Mouse (Mus musculus): ENCODE results near the gene Ephb2. TPM values are rescaled to one million over a fixed set of nuclear protein-coding genes. Genes with fewer than 3 reads are reported as not detected.

The Ephb2 gene
- polyA plus RNA-seq, 1 experiment from 2014 or later: 15.6 TPM

DNA sequence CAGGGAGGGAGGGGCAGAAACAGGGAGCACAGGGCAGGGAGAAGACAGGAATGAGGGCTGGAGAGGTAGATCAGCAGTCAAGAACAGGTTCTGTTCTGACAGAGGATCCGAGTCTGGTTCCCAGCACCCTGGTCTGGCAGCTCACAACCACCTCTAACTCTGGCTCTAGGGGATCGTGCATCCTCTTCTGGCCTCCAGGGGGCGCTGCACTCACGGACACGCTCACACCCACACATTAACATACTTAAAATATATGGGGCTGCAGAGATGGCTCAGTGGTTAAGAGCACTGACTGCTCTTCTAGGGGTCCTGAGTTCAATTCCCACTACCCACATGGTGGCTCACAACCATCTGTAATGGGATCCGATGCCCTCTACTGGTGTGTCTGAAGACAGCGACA, 24.2 kb upstream of the Ephb2 start:
- H3K27ac ChIP-seq (replicated peaks): peak overlapping the region; percentile 93
- no peak for DNase-seq (ENCODE audit: low spot score)
- no peaks in the 10 kb centered on the region for H3K9me3 ChIP-seq (replicated peaks)
- no peaks in the 10 kb centered on the region for H3K36me3 ChIP-seq
- no peak overlapping the region for H3K4me3 ChIP-seq
- H3K27me3 ChIP-seq (ENCODE audit: low read depth, poor library complexity, severe bottlenecking): peaks cover 10% of the 10 kb centered on the region; the same call in 1 of the 2 replicates
- peaks cover 90% of the 10 kb centered on the region for H3K4me1 ChIP-seq
- WGBS: 83% methylated on average over 7 of the region's 7 CpGs

- no peaks in the 10 kb centered on the region for H3K27me3 ChIP-seq (ENCODE audit: low read depth, poor library complexity, severe bottlenecking)
- WGBS: 34% methylated on average over 6 of the region's 6 CpGs
- no peak overlapping the region for H3K4me3 ChIP-seq
- H3K4me1 ChIP-seq: peaks cover 53% of the 10 kb centered on the region
- H3K36me3 ChIP-seq: no peaks in the 10 kb centered on the region
- peak overlapping the region; percentile 93 for H3K27ac ChIP-seq (replicated peaks)
- no peaks in the 10 kb centered on the region for H3K9me3 ChIP-seq (replicated peaks)
- peak; percentile 64 for DNase-seq (ENCODE audit: low spot score)
These were observed 19.3 kb upstream of the Ephb2 start for GRCm38 (mm10) chr4:136855081-136855480.

GRCm38 (mm10) chr4:136852989-136853388, 17.2 kb upstream of the Ephb2 start:
- Histone ChIP-seq H3K27ac (replicated peaks) (peak overlapping the region; percentile 39), H3K4me3 (no peak overlapping the region), H3K4me1 (peaks cover 49% of the 10 kb centered on the region), H3K27me3 (ENCODE audit: low read depth, poor library complexity, severe bottlenecking) (no peaks in the 10 kb centered on the region), H3K9me3 (replicated peaks) (no peaks in the 10 kb centered on the region), H3K36me3 (no peaks in the 10 kb centered on the region)
- WGBS: 90% methylated on average over 12 of the region's 12 CpGs
- no peak for DNase-seq (ENCODE audit: low spot score)

DNA sequence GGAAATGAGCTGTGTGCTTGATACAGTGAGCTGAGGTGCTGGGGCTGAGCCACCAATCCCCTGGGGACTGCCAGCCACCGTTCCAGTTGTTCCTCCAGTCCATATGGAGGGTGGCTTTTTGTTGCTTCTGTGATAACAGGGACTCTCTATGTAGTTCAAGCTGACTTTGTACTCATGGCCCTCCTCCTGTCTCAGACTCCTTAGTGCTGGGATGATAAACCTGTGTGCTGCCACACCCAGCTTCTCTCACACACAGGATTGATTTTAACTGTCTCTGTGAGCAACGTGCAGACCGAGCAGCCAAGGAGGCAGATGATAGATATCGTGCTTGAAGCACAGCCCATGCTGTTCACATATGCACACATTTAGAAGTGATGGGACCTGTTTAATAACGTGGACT, 16.3 kb upstream of the Ephb2 start:
- no peaks in the 10 kb centered on the region for H3K27me3 ChIP-seq (ENCODE audit: low read depth, poor library complexity, severe bottlenecking)
- no peak for DNase-seq (ENCODE audit: low spot score)
- WGBS: 78% methylated on average over 5 of the region's 5 CpGs

GRCm38 (mm10) chr4:136848565-136848964, 12.8 kb upstream of the Ephb2 start:
- no peak for DNase-seq (ENCODE audit: low spot score)
- Histone ChIP-seq H3K27me3 (ENCODE audit: low read depth, poor library complexity, severe bottlenecking) (peaks cover 11% of the 10 kb centered on the region; the same call in 1 of the 2 replicates), H3K27ac (replicated peaks) (peak overlapping the region; percentile 29), H3K9me3 (replicated peaks) (no peaks in the 10 kb centered on the region), H3K4me3 (no peak overlapping the region), H3K4me1 (peaks cover 36% of the 10 kb centered on the region), H3K36me3 (no peaks in the 10 kb centered on the region)
- WGBS: 79% methylated on average over 4 of the region's 4 CpGs

More for the DNA sequence above, 16.3 kb upstream of the Ephb2 start:
- Histone ChIP-seq H3K36me3 (no peaks in the 10 kb centered on the region), H3K27ac (replicated peaks) (peak overlapping the region; percentile 39; the same call in 1 of the 2 replicates), H3K4me1 (peaks cover 47% of the 10 kb centered on the region), H3K9me3 (replicated peaks) (no peaks in the 10 kb centered on the region), H3K4me3 (no peak overlapping the region)

GRCm38 (mm10) chr4:136847166-136847565, 11.4 kb upstream of the Ephb2 start:
- 87% methylated on average over 6 of the region's 6 CpGs for WGBS

GRCm38 (mm10) chr4:136842802-136843201, 7.0 kb upstream of the Ephb2 start:
- Histone ChIP-seq H3K27ac (replicated peaks) (peak overlapping the region; percentile 13; the same call in 1 of the 2 replicates), H3K27me3 (ENCODE audit: low read depth, poor library complexity, severe bottlenecking) (peaks cover 28% of the 10 kb centered on the region), H3K36me3 (no peaks in the 10 kb centered on the region), H3K9me3 (replicated peaks) (no peaks in the 10 kb centered on the region), H3K4me3 (no peak overlapping the region), H3K4me1 (peaks cover 55% of the 10 kb centered on the region)
- 89% methylated on average over 10 of the region's 10 CpGs for WGBS
- no peak for DNase-seq (ENCODE audit: low spot score)

More at GRCm38 (mm10) chr4:136847166-136847565, 11.4 kb upstream of the Ephb2 start:
- no peak overlapping the region for H3K4me3 ChIP-seq
- H3K36me3 ChIP-seq: no peaks in the 10 kb centered on the region
- H3K27me3 ChIP-seq (ENCODE audit: low read depth, poor library complexity, severe bottlenecking): peaks cover 11% of the 10 kb centered on the region; the same call in 1 of the 2 replicates
- DNase-seq (ENCODE audit: low spot score): no peak
- H3K27ac ChIP-seq (replicated peaks): no peak overlapping the region
- H3K9me3 ChIP-seq (replicated peaks): no peaks in the 10 kb centered on the region
- H3K4me1 ChIP-seq: peaks cover 27% of the 10 kb centered on the region

GRCm38 (mm10) chr4:136842033-136842432, 6.2 kb upstream of the Ephb2 start:
- DNase-seq (ENCODE audit: low spot score): no peak
- Histone ChIP-seq H3K27ac (replicated peaks) (no peak overlapping the region), H3K4me1 (peaks cover 57% of the 10 kb centered on the region), H3K9me3 (replicated peaks) (no peaks in the 10 kb centered on the region), H3K4me3 (no peak overlapping the region), H3K27me3 (ENCODE audit: low read depth, poor library complexity, severe bottlenecking) (peaks cover 32% of the 10 kb centered on the region), H3K36me3 (no peaks in the 10 kb centered on the region)
- WGBS: 93% methylated on average over 4 of the region's 4 CpGs

- H3K9me3 ChIP-seq (replicated peaks): no peaks in the 10 kb centered on the region
- no peaks in the 10 kb centered on the region for H3K36me3 ChIP-seq
- DNase-seq (ENCODE audit: low spot score): peak; percentile 90
- H3K4me3 ChIP-seq: no peak overlapping the region
- WGBS: 4% methylated on average over 5 of the region's 5 CpGs
- H3K4me1 ChIP-seq: peaks cover 67% of the 10 kb centered on the region
- H3K27me3 ChIP-seq (ENCODE audit: low read depth, poor library complexity, severe bottlenecking): peaks cover 32% of the 10 kb centered on the region
- peak overlapping the region; percentile 83 for H3K27ac ChIP-seq (replicated peaks)
These were observed 5.3 kb upstream of the Ephb2 start for GRCm38 (mm10) chr4:136841056-136841455.

- peak overlapping the region; percentile 9; the same call in 1 of the 2 replicates for H3K4me3 ChIP-seq
- H3K4me1 ChIP-seq: peaks cover 76% of the 10 kb centered on the region
- H3K27ac ChIP-seq (replicated peaks): peak overlapping the region; percentile 100
- peaks cover 29% of the 10 kb centered on the region for H3K27me3 ChIP-seq (ENCODE audit: low read depth, poor library complexity, severe bottlenecking)
- no peaks in the 10 kb centered on the region for H3K9me3 ChIP-seq (replicated peaks)
- no peak for DNase-seq (ENCODE audit: low spot score)
- WGBS: 49% methylated on average over 9 of the region's 9 CpGs
- no peaks in the 10 kb centered on the region; the same call in 1 of the 2 replicates for H3K36me3 ChIP-seq
These were observed 2.7 kb upstream of the Ephb2 start for GRCm38 (mm10) chr4:136838462-136838861.

GRCm38 (mm10) chr4:136838026-136838425, 2.2 kb upstream of the Ephb2 start:
- Histone ChIP-seq H3K4me3 (no peak overlapping the region), H3K36me3 (peaks cover 2% of the 10 kb centered on the region; the same call in 1 of the 2 replicates), H3K27me3 (ENCODE audit: low read depth, poor library complexity, severe bottlenecking) (peaks cover 29% of the 10 kb centered on the region), H3K9me3 (replicated peaks) (no peaks in the 10 kb centered on the region), H3K27ac (replicated peaks) (peak overlapping the region; percentile 100), H3K4me1 (peaks cover 80% of the 10 kb centered on the region)
- 76% methylated on average over 9 of the region's 9 CpGs for WGBS
- DNase-seq (ENCODE audit: low spot score): no peak

DNA sequence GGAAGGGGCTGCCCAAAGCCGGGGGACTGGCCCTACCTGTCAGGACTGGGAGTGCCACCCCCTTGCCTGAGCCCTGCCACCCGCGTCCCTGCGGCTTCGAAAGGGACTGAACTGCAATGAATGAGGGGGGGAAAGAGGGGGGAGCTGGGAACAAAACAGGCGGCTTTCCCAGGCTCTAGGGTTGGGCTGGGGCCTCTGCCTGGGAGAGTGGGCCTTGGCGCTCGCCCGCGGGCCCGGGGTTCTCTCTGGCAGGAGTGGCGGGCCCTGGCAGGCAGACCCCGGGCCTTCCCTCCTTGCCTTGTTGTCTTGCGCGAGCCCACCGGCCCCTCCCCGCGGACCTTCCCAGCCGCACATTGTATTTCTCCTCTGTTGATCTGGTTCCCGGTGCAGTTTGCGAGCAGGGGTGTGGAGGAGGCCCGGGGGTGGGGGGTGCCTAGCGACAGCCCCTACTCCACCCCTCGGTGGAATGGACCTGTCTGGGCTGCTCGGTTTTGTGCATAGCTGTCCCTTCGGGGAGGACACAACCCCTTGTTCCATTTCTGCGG, 671 bp upstream of the Ephb2 start:
- H3K27me3 ChIP-seq (ENCODE audit: low read depth, poor library complexity, severe bottlenecking): peaks cover 29% of the 10 kb centered on the region
- 1% methylated on average over 27 of the region's 27 CpGs for WGBS
- DNase-seq (ENCODE audit: low spot score): no peak
- H3K4me1 ChIP-seq: peaks cover 93% of the 10 kb centered on the region
- H3K36me3 ChIP-seq: peaks cover 3% of the 10 kb centered on the region; the same call in 1 of the 2 replicates
- peak overlapping the region; percentile 100 for H3K27ac ChIP-seq (replicated peaks)
- H3K4me3 ChIP-seq: peak overlapping the region; percentile 99
- H3K9me3 ChIP-seq (replicated peaks): no peaks in the 10 kb centered on the region

DNA sequence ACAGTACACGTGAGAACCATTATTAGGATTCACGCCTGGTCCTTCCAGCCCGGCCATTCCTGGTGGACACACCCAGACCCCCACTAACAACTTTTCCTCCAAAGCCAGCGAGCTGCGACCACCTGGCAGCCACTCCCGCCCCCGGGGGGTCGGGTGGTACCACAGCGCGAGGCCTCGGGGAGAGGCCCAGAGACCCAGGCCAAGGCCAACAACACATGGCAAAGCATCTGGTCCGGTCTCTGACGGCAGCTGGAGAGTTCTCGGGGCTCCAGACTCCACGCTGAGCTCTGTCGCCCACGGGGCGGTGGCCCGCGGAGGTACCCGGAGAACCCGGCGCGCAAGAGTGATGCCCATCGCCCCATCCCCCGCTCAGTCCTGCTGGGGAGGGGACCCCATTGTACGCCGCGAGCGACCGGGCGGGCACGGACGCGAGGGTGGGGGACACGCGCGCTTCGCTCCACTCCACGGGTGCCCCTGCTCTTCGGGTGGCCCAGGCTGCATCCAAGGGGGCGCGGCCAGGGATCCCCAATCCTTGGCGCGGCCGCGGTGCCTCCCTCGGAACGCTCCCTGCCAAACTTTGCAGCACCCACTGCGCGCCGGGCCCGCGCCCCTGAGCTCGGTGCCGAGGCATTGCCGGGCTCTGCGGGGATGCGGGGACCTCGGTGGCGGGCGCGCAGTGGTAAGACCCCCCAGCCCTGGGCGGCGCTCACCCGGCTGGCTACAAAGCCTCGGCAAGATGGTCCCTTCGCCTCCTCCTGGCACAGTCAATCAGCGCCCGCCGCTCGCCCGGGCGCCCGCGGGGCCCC, 770 bp downstream of the Ephb2 start:
- peaks cover 93% of the 10 kb centered on the region for H3K4me1 ChIP-seq

More for the DNA sequence above, 770 bp downstream of the Ephb2 start:
- Histone ChIP-seq H3K27ac (replicated peaks) (peak overlapping the region; percentile 100), H3K36me3 (peaks cover 9% of the 10 kb centered on the region; the same call in 1 of the 2 replicates), H3K9me3 (replicated peaks) (no peaks in the 10 kb centered on the region), H3K4me3 (peak overlapping the region; percentile 99), H3K27me3 (ENCODE audit: low read depth, poor library complexity, severe bottlenecking) (peaks cover 29% of the 10 kb centered on the region)
- WGBS: under 1% methylated on average over 76 of the region's 76 CpGs
- DNase-seq (ENCODE audit: low spot score): peak; percentile 47
